Mouse (Mus musculus): Measurements from ENCODE around the gene Olfr739. TPM values are rescaled to one million over a fixed set of nuclear protein-coding genes. Genes with fewer than 3 reads are reported as not detected.

The Olfr739 gene
- not detected in 2 replicates for polyA plus RNA-seq (2016; fragmentation: Nextera tagmentation; extraction: Ambion mirVana)

DNA sequence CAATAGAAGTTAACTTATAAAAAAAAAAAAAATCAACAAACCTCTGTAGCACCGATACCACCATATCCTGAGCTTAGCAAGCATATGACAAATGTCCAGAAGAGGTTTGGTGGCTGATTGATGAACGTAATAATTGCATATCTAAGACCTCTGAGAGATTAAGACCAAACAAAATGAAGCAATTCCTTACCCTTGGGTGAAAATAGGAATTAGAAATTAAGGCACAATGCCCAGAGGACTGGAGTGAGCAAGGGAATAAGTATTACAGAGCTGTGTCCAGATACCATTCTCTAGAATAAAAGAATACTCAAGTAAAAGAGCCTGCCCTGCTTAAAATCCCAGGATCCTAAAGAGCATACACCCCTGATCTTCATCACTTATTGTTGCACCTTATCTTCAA, at the start of gene Olfr739:
Olfr739 (plus strand) TSS at position 301 of the 400 bp plus-strand sequence.
- Histone ChIP-seq H3K4me1 (no peaks in the 10 kb centered on the region), H3K27ac (replicated peaks) (no peak within 1 kb of the TSS), H3K27me3 (replicated peaks; ENCODE audit: low read depth, poor library complexity, severe bottlenecking) (no peaks in the 10 kb centered on the region), H3K36me3 (replicated peaks) (no peaks in the 10 kb centered on the region), H3K9me3 (no peaks in the 10 kb centered on the region), H3K4me3 (no peak within 1 kb of the TSS)
- no peak for DNase-seq (ENCODE audit: low spot score)
- WGBS: 73% methylated on average over 2 of the region's 2 CpGs

DNA sequence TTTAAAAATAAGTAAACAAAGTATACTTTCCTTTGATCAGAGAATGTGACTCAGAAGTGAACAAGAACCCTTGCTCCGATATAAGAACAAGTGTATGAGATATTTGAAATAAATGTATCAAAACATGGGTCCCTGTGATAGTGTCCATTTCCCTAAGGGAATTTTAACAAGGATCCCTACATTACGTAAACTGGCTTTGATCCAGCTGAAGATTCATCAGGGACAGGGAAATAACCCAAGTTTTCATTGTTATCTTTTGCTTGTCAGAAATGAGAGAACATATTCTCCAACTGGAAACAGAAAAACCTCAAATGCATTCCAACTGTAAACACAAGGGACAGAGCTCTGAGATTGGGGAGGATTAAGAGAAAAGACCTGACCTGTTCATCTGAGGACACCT, 37.6 kb upstream of the Olfr739 start, which contains the start of gene Olfr736:
Olfr736 (plus strand) TSS at position 301 of the 400 bp plus-strand sequence.
- H3K36me3 ChIP-seq (replicated peaks): no peaks in the 10 kb centered on the region
- no peaks in the 10 kb centered on the region for H3K27me3 ChIP-seq (replicated peaks; ENCODE audit: low read depth, poor library complexity, severe bottlenecking)
- WGBS: 90% methylated on average over 2 of the region's 2 CpGs

DNA sequence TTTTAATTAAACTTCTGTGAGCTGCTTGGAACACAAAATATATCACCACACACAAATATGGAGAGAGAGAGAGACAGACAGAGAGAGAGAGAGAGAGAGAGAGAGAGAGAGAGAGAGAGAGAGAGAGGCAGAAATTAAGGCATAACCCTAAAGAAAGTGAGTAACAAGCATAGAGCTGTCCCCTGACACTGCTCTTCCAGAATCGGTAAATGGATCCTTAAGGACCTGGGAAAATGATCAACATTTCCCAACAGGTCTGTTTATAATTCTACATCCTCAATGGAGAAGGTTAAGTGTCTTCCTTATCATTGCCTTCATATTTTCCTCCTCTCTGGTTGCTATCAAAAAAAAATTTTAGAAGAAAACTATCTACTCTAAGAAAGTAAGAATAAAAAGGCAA, 11.2 kb upstream of the Olfr739 start, which contains the start of gene Olfr738:
Olfr738 (plus strand) TSS at position 301 of the 400 bp plus-strand sequence.
- Histone ChIP-seq H3K27ac (replicated peaks) (no peak within 1 kb of the TSS), H3K4me3 (no peak within 1 kb of the TSS), H3K27me3 (replicated peaks; ENCODE audit: low read depth, poor library complexity, severe bottlenecking) (no peaks in the 10 kb centered on the region), H3K36me3 (replicated peaks) (no peaks in the 10 kb centered on the region), H3K4me1 (no peaks in the 10 kb centered on the region), H3K9me3 (no peaks in the 10 kb centered on the region)
- 74% methylated on average over 1 of the region's 1 CpGs for WGBS
- no peak for DNase-seq (ENCODE audit: low spot score)

More for the DNA sequence above, 37.6 kb upstream of the Olfr739 start, which contains the start of gene Olfr736:
- Histone ChIP-seq H3K4me1 (no peaks in the 10 kb centered on the region), H3K9me3 (no peaks in the 10 kb centered on the region), H3K27ac (replicated peaks) (no peak within 1 kb of the TSS), H3K4me3 (no peak within 1 kb of the TSS)
- DNase-seq (ENCODE audit: low spot score): no peak

DNA sequence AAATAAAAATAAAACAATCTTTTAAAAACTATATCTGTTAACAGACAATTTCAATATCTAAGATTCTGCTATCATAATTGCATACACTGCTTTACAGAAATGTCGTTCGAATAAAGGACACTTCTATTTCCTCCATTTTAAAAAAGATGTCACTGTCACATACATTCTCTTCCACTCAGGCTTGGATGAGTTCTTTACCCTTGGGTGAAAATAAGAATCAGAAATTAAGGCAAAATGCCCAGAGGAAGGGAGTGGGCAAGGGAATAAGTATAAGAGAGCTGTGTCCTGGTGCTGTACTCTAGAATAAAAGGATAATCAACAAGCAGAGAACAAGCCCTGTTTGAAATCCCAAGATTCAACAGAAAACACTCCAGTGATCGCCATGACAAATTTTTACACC, 26.8 kb downstream of the Olfr739 start, which contains the start of gene Olfr740:
Olfr740 (plus strand) TSS at position 301 of the 400 bp plus-strand sequence.
- H3K9me3 ChIP-seq: no peaks in the 10 kb centered on the region
- H3K36me3 ChIP-seq (replicated peaks): no peaks in the 10 kb centered on the region
- H3K27ac ChIP-seq (replicated peaks): no peak within 1 kb of the TSS
- no peaks in the 10 kb centered on the region for H3K4me1 ChIP-seq
- H3K4me3 ChIP-seq: no peak within 1 kb of the TSS
- no peaks in the 10 kb centered on the region for H3K27me3 ChIP-seq (replicated peaks; ENCODE audit: low read depth, poor library complexity, severe bottlenecking)
- WGBS: 83% methylated on average over 3 of the region's 3 CpGs
- no peak for DNase-seq (ENCODE audit: low spot score)

DNA sequence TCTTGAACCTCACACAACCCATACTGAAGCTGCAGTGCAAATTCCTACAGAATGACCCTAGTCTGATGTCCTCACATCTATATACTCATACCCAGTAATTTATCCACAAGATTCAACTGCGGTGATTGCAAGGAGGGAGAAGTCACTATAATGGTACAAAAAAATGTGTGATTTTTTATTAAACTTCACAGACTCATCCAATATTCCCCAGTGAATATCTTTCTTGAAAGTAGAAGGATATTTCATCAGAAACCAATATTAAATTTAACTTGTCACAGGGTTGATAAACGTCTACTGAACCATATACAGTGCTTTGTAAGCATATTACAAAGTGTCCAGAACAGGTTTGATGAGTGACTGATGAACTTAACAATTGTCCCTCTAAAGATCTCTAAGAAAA, 54.0 kb downstream of the Olfr739 start, which contains the start of gene Olfr741:
Olfr741 (plus strand) TSS at position 301 of the 400 bp plus-strand sequence.
- no peak within 1 kb of the TSS for H3K27ac ChIP-seq (replicated peaks)
- no peak within 1 kb of the TSS for H3K4me3 ChIP-seq
- 77% methylated on average over 2 of the region's 2 CpGs for WGBS
- no peaks in the 10 kb centered on the region for H3K9me3 ChIP-seq
- no peak for DNase-seq (ENCODE audit: low spot score)
- no peaks in the 10 kb centered on the region for H3K4me1 ChIP-seq
- no peaks in the 10 kb centered on the region for H3K36me3 ChIP-seq (replicated peaks)
- no peaks in the 10 kb centered on the region for H3K27me3 ChIP-seq (replicated peaks; ENCODE audit: low read depth, poor library complexity, severe bottlenecking)

Other genes with a start within 250 kb of the Olfr739 start
- gene Olfr730, start 230.4 kb upstream of the Olfr739 start, polyA plus RNA-seq (2016; fragmentation: Nextera tagmentation; extraction: Ambion mirVana): not detected in 2 replicates
- not detected in 2 replicates for gene Olfr731, start 176.8 kb upstream of the Olfr739 start, polyA plus RNA-seq (2016; fragmentation: Nextera tagmentation; extraction: Ambion mirVana)
- not detected in 2 replicates for gene Olfr732, start 134.4 kb upstream of the Olfr739 start, polyA plus RNA-seq (2016; fragmentation: Nextera tagmentation; extraction: Ambion mirVana)
- gene Olfr733, start 117.1 kb upstream of the Olfr739 start, polyA plus RNA-seq (2016; fragmentation: Nextera tagmentation; extraction: Ambion mirVana): not detected in 2 replicates
- not detected in 2 replicates for gene Olfr734, start 91.9 kb upstream of the Olfr739 start, polyA plus RNA-seq (2016; fragmentation: Nextera tagmentation; extraction: Ambion mirVana)
- not detected in 2 replicates for gene Olfr735, start 69.8 kb upstream of the Olfr739 start, polyA plus RNA-seq (2016; fragmentation: Nextera tagmentation; extraction: Ambion mirVana)
- gene Tlr11, start 60.7 kb upstream of the Olfr739 start, polyA plus RNA-seq (2016; fragmentation: Nextera tagmentation; extraction: Ambion mirVana): not detected in 2 replicates
- gene Olfr736, start 37.5 kb upstream of the Olfr739 start, polyA plus RNA-seq (2016; fragmentation: Nextera tagmentation; extraction: Ambion mirVana): not detected in 2 replicates
- not detected in 2 replicates for gene Olfr738, start 11.1 kb upstream of the Olfr739 start, polyA plus RNA-seq (2016; fragmentation: Nextera tagmentation; extraction: Ambion mirVana)
- not detected in 2 replicates for gene Olfr740, start 26.9 kb downstream of the Olfr739 start, polyA plus RNA-seq (2016; fragmentation: Nextera tagmentation; extraction: Ambion mirVana)
- not detected in 2 replicates for gene Olfr741, start 54.1 kb downstream of the Olfr739 start, polyA plus RNA-seq (2016; fragmentation: Nextera tagmentation; extraction: Ambion mirVana)
- gene Olfr742, start 85.0 kb downstream of the Olfr739 start, polyA plus RNA-seq (2016; fragmentation: Nextera tagmentation; extraction: Ambion mirVana): not detected in 2 replicates
- not detected in 2 replicates for gene Olfr743, start 103.2 kb downstream of the Olfr739 start, polyA plus RNA-seq (2016; fragmentation: Nextera tagmentation; extraction: Ambion mirVana)
- not detected in 2 replicates for gene Olfr744, start 196.3 kb downstream of the Olfr739 start, polyA plus RNA-seq (2016; fragmentation: Nextera tagmentation; extraction: Ambion mirVana)
- not detected in 2 replicates for gene Olfr745, start 220.8 kb downstream of the Olfr739 start, polyA plus RNA-seq (2016; fragmentation: Nextera tagmentation; extraction: Ambion mirVana)
- gene Olfr746, start 228.5 kb downstream of the Olfr739 start, polyA plus RNA-seq (2016; fragmentation: Nextera tagmentation; extraction: Ambion mirVana): not detected in 2 replicates

All from embryonic facial prominence, embryonic 10.5 days (tissue).